Mouse (Mus musculus): Measurements from ENCODE around the gene Dhfr.

GRCm38 (mm10) chr13:92305680-92306079 is 48.8 kb upstream of the Dhfr start, which contains the start of gene Gm20379:
- TF ChIP-seq CHD2 (IDR thresholded peaks at IDR 0.05; ENCODE audit: low read depth, low read length) = no peak
- TF ChIP-seq HCFC1 (IDR thresholded peaks at IDR 0.05; ENCODE audit: borderline replicate concordance, insufficient read depth, low read length) = no peak
- TF ChIP-seq ZNF384 (IDR thresholded peaks at IDR 0.05; ENCODE audit: low read depth, low read length) = no peak
